Mouse (Mus musculus) liver, embryonic 13.5 days (tissue): ENCODE measurements at regions not wholly inside any gene's neighbourhood (a gene's known extent, or its start where the extent isn't known, plus 50 kb on each side); places are given as distances from the start of the nearest gene placed in this dataset.
"Not testable (repeated sequence)": the region's sequence is repeated elsewhere in the genome, so short reads cannot be mapped to it uniquely, and the experiment has no call there.

Experiments
- ATAC-seq: fragments of 200-750 bp; cut with Nextera tagmentation; 2 replicates; pipeline ENCODE4 v1.8.0; 2017; ENCODE audit warnings: low read depth, mild to moderate bottlenecking, moderate number of reproducible peaks, moderate library complexity
- DNase-seq: peaks from one replicate; pipeline ENCODE4 v3.0.0; 2022
- H3K27ac ChIP-seq: fragments of 300-500 bp; sonication (generic); 2 replicates; pipeline ENCODE4 v1.5.1; 2015; ENCODE audit warnings: moderate library complexity, mild to moderate bottlenecking, inconsistent platforms
- H3K27me3 ChIP-seq: fragments of 300-500 bp; sonication (generic); 2 replicates; pipeline ENCODE4 v1.6.1; 2015; ENCODE audit warnings: mild to moderate bottlenecking, inconsistent platforms
- H3K36me3 ChIP-seq: fragments of 300-500 bp; sonication (generic); 2 replicates; pipeline ENCODE4 v1.6.1; 2015; ENCODE audit warnings: mild to moderate bottlenecking, inconsistent platforms
- H3K4me1 ChIP-seq: fragments of 300-500 bp; sonication (generic); replicated peaks from 2 replicates; pipeline ENCODE4 v1.6.1; 2015; ENCODE audit warnings: inconsistent platforms
- H3K4me2 ChIP-seq: fragments of 300-500 bp; sonication (generic); 2 replicates; pipeline ENCODE4 v1.6.1; 2015; ENCODE audit warnings: inconsistent platforms, mild to moderate bottlenecking, moderate library complexity
- H3K4me3 ChIP-seq: fragments of 300-500 bp; sonication (generic); replicated peaks from 2 replicates; pipeline ENCODE4 v1.5.1; 2015; ENCODE audit warnings: mild to moderate bottlenecking, inconsistent platforms
- H3K9ac ChIP-seq: fragments of 300-500 bp; sonication (generic); 2 replicates; pipeline ENCODE4 v1.6.1; 2015; ENCODE audit warnings: mild to moderate bottlenecking, inconsistent platforms
- H3K9me3 ChIP-seq: fragments of 300-500 bp; sonication (generic); replicated peaks from 2 replicates; pipeline ENCODE4 v1.6.1; 2016; ENCODE audit warnings: inconsistent platforms
- WGBS: fragments of 180-500 bp; shearing (Covaris S2); methylation state at CpG from one replicate; pipeline ENCODE4 v1.1.7; 2015; ENCODE audit not compliant: insufficient replicate concordance; 5-methylcytosine and 5-hydroxymethylcytosine counted together

DNA sequence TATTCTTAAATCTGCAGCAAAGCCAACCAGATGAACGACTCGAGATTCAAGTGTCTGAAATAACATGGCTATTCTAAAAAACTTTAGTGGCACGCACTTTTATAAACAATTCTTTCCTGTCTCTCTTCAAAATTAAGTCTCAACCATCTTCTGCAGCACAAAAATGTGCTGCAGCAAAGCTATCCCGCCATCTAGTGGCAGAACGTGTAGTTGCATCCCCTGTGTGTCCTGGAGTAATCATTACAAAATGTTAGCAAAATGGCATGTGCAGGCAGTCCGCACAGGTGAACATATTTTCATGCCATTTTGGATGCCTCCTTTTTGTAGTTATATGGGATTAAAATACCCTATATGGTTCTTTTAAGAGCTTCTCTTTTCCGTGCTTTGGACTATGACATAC is 293.1 kb upstream of the Slc7a14 start:
- Histone ChIP-seq H3K4me3 (no peak overlapping the region), H3K4me2 (no peak overlapping the region), H3K36me3 (no peaks in the 10 kb centered on the region), H3K27ac (no peak overlapping the region), H3K9ac (no peak overlapping the region), H3K27me3 (no peaks in the 10 kb centered on the region), H3K4me1 (no peaks in the 10 kb centered on the region), H3K9me3 (no peaks in the 10 kb centered on the region)
- DNase-seq (peak; percentile 2), ATAC-seq (no peak)
- WGBS, result 16% methylated on average over 7 of the region's 7 CpGs

DNA sequence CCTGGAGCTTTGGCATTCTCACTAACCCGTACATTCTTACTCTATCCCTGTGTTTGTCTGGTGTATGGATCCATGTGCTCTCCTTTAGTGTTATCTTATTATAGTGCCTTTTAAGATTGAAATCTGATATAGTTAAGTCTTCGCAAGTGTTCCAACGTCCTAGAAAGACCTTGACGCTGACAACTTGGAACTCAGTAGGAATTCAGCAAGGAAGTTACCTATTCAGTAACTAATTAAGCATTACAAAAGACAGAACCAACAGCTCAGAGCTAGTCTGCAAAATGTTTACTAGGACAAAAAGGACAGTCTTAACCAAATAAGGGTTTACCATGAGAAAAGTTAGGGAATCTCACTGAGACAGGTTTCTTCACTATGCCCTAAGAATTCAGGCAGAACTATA is 286.4 kb upstream of the Slc7a14 start:
- not testable (repeated sequence) for ATAC-seq, H3K36me3 ChIP-seq, H3K27ac ChIP-seq, H3K4me3 ChIP-seq, H3K27me3 ChIP-seq, DNase-seq, H3K4me2 ChIP-seq, H3K9me3 ChIP-seq, H3K4me1 ChIP-seq, H3K9ac ChIP-seq
- whole genome bisulfite sequencing, result 72% methylated on average over 4 of the region's 4 CpGs

DNA sequence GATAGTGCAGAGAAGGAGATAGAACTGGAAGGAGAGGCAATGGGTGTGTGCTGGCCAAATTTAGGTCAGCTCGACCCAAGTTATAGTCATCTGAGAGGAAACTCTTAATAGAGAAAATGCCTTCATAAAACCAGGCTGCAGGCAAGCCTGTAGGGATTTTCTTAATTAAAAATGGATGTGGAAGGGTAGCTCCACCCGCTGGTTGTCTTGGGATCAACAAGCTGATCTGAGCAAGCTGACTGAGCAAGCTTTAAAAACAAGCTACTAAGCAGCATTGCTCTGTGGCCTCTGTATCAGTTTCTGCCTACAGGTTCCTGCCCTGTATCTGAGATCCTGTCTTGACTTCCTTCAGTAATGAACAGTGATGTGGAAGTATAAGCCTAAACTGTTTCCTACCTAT is 275.8 kb upstream of the Slc7a14 start:
- Histone ChIP-seq H3K4me2 (no peak overlapping the region), H3K9me3 (no peaks in the 10 kb centered on the region), H3K4me3 (no peak overlapping the region), H3K9ac (no peak overlapping the region), H3K27ac (no peak overlapping the region), H3K4me1 (no peaks in the 10 kb centered on the region), H3K27me3 (no peaks in the 10 kb centered on the region), H3K36me3 (no peaks in the 10 kb centered on the region)
- DNase-seq (no peak), ATAC-seq (no peak)
- 40% methylated on average over 2 of the region's 2 CpGs for WGBS

DNA sequence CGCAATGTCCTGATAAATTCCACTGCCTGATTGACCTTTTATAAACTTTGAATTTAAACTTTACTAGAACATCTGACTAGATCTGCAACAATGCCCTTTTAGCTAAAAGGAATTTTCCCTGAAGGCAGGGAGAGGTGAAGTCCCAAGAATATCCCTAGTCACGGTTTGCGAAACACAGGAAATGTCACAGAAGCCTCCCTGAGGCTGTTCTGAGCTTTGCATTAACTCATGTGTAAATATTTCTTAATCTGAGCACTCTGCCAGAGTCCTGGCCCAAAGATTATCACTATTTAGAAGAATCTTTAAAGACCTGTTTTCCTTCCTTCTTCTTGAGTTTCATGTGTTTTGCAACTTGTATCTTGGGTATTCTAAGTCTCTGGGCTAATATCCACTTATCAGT is 263.7 kb upstream of the Slc7a14 start:
- no peak overlapping the region for H3K4me3 ChIP-seq
- DNase-seq (no peak), ATAC-seq (no peak)
- H3K9ac ChIP-seq, result no peak overlapping the region
- H3K4me2 ChIP-seq, result no peak overlapping the region
- H3K27me3 ChIP-seq, result no peaks in the 10 kb centered on the region
- H3K9me3 ChIP-seq, result peaks cover 9% of the 10 kb centered on the region; the same call in 1 of the 2 replicates
- H3K27ac ChIP-seq, result no peak overlapping the region
- H3K4me1 ChIP-seq, result no peaks in the 10 kb centered on the region
- no peaks in the 10 kb centered on the region for H3K36me3 ChIP-seq
- 76% methylated on average over 3 of the region's 3 CpGs for WGBS
